Mouse (Mus musculus): Measurements from ENCODE around the gene Dusp27. TPM values are rescaled to one million over a fixed set of nuclear protein-coding genes. Genes with fewer than 3 reads are reported as not detected.

The Dusp27 gene
- total RNA-seq, 2 experiments from 2014 or later = 70.6 to 92.3 TPM

- DNase-seq = no peak
- intact Hi-C loops (cut with DNase I) = no loop called here
Observed at GRCm38 (mm10) chr1:166115719-166116118, 12.0 kb downstream of the Dusp27 start.

DNA sequence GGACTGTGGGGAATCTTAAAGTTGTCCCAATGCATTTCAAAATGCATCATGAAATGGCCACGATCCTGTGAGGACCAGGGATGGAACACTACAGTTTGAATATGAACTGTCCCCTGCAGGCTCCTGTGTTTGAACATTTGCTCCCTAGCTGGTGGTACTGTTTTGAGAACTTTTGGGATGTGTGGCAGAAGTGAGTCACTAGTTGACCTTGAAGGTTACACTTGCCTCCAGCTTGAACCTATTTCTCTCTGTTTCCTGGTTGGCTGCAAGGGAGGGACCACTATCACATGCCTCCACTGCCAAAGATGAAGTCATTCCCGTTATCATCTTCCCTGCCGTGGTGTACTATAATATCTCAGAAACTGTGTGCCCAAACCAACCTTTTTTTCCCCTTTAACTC lies 12.7 kb downstream of the Dusp27 start:
- intact Hi-C loops (cut with DNase I) = no loop called here
- DNase-seq = no peak

GRCm38 (mm10) chr1:166105464-166105863 lies 22.3 kb downstream of the Dusp27 start:
- intact Hi-C loops (cut with DNase I) = no loop called here
- DNase-seq = no peak

DNA sequence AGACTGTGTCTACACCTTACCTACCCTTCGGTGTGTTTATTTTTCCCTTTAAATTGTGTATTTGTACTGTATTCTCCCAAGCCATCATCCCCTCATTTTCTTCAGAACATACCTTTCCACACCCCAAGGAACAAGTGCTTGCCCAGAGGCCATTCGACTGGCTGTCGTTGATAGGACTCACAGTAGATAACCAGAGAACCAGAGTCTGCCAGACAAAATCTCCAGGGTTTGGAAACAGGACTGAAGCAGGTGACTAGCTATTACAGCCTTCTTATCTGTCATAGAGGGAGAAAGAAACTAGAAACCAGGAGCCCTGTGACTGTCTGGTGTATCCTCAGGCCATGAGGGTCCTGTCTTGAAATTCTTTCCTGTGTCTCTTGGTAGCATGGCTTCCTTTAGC lies 22.9 kb downstream of the Dusp27 start:
- intact Hi-C loops (cut with DNase I) = no loop called here
- DNase-seq = no peak

DNA sequence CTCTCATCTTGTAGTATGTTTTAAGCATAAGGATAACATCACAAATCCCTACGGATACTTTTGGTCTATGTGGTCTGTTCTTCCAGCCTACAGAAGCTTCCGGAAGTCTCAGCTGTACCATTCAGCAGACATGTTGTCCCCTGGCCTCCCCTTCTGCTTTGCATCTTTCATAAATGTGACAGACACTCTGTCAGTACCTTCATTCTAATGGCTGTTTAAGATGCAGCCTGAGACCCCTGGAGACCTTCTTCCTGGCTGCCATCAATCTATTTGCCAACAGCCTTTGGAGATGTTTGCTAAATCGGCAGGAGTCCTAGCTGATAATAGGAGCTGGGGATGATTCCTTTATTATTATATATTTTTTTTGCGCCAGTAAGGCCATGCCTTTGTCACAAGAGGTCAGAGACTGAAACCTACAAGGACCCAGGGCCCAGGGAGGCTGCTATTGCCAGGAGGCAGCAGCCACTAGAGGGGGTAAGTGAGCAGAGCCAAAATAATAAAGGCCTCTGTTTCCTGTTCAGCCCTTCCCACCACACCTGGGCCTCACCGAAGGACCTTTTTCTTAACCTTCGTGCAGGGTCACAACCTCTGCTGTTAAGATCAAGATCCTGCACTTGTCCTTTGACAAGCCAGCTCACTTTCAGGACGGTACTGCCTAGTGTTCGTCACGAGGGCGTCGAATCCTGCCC lies 24.7 kb downstream of the Dusp27 start:
- no peak for DNase-seq
- intact Hi-C loops (cut with DNase I) = loop anchor here (2.0 kb wide), 1 partner anchor 52 kb away; no protein-coding TSS in a partner anchor

DNA sequence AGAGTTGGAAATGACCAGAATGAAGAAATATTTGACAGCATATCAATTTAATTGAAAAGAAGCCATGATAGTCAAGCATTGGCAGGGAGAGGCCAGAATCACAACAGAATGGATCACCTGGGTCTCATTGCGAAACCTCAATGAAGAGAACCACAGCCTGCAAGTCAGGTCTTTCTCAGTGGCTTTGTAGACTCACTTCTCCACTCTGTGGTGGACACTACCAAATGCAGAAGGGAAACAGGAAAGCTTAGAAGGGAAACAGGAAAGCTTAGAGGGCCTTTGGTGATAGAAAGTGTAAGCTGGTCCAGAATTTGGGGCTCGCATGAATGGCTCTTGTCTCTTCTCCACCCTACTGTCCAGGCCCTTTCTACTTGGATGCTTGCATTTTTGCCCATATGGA lies 29.6 kb downstream of the Dusp27 start:
- intact Hi-C loops (cut with DNase I) = no loop called here
- no peak for DNase-seq

- no peak for DNase-seq
- intact Hi-C loops (cut with DNase I) = loop anchor here (5.0 kb wide), 1 partner anchor 37 kb away; no protein-coding TSS in a partner anchor
Observed at GRCm38 (mm10) chr1:166094462-166094861, 33.3 kb downstream of the Dusp27 start.

DNA sequence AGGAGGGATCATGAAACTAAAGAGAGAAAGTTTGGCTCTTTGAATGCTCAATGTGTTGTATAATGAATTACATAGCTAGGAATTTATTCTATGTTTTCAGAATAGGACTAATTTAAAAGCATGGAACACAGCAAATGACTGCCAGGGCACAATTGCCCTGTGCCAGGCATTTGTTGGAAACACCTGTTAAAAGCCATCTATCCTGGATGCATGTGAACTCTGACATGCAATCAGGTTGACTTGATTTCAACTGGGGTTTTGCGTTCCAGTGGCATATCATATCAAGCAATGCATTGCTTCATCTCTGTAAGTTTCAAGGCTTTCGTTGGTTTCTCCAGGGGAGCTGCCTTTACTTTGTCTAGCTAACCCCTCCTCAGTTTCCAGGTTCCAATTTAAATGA lies 37.4 kb downstream of the Dusp27 start:
- intact Hi-C loops (cut with DNase I) = loop anchor here (5.0 kb wide), 1 partner anchor 33 kb away; no protein-coding TSS in a partner anchor
- no peak for DNase-seq

DNA sequence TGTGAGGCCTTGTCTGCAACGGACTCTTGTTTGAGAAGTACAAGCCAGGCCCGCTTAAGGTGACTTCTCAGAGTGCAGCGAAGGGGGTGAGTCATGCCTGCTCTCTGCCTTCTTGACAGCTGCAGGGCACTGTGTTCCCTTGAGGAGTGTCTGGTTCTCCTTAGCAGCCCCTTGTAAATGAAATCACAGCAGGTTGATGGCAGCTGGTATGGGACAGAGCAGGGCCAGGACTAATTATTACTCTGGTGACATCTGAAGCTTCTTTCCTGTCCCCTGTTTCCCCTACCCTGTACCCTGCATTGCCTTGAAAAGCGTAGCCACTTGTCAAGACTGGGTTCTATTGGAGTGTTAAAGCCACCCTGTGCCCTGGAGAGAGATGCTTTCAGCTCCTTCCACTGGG lies 38.0 kb downstream of the Dusp27 start:
- intact Hi-C loops (cut with DNase I) = loop anchor here (5.0 kb wide), 1 partner anchor 32 kb away; no protein-coding TSS in a partner anchor
- DNase-seq = no peak

- intact Hi-C loops (cut with DNase I) = no loop called here
Observed at GRCm38 (mm10) chr1:166089337-166089736, 38.4 kb downstream of the Dusp27 start.

GRCm38 (mm10) chr1:166088446-166089170 lies 39.1 kb downstream of the Dusp27 start:
- intact Hi-C loops (cut with DNase I) = no loop called here

More at GRCm38 (mm10) chr1:166089337-166089736, 38.4 kb downstream of the Dusp27 start:
- no peak for DNase-seq

DNA sequence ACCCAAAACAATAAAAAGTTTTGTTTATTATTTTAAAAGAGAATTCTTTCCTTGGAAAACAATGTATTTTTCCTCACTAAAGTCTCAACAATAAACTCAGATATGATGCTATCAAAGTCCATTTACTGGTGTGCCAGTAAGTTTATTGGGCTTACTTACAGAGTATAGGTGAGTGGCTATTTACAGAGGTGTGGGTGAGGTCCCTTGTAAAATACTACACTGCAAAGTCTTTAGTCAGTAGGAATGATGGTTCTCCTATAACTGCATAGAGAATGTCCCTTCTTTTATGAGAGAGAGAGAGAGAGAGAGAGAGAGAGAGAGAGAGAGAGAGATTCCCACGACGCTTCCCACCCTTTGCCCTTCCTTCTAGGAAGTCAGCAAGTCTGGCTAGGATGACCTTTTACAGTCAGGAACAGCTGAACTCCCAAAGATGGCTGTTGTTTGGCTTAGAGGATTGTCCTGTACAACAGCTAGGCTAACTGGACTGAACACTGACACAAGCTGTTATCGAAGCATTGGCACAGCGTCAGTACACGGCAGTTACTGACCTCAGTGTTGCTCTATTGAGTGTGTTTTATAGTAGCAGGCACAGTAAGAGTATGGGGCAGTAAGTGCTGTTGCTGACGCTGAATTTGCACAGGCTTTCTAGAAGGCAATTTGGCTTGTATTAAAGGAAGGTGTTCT lies 50.5 kb downstream of the Dusp27 start:
- no peak for DNase-seq
- intact Hi-C loops (cut with DNase I) = no loop called here

More at GRCm38 (mm10) chr1:166088446-166089170, 39.1 kb downstream of the Dusp27 start:
- DNase-seq = no peak

- no peak for DNase-seq
- intact Hi-C loops (cut with DNase I) = no loop called here
Observed at GRCm38 (mm10) chr1:166067856-166068440, 59.8 kb downstream of the Dusp27 start.

- intact Hi-C loops (cut with DNase I) = no loop called here
Observed at GRCm38 (mm10) chr1:166063870-166064269, 63.9 kb downstream of the Dusp27 start.

DNA sequence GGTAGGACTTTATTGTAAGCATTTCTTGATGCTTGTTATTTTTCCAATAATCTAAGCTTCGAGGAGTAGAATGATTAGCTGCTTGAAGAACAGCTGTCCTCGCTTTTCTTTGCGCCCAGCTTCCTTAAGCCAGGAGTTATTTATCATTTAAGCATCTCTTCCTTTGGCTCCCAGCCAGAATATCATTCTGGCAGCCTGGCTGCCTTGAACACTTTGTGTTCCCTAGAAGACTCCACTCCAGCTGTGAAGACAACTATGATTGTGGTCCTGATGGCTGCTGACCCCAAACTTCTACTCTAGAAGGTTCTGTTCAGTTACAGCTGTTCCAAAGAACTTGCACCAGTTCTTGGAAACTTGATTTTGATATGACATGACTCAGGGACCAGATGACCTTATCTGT lies 66.2 kb downstream of the Dusp27 start:
- DNase-seq = no peak
- intact Hi-C loops (cut with DNase I) = no loop called here

More at GRCm38 (mm10) chr1:166063870-166064269, 63.9 kb downstream of the Dusp27 start:
- DNase-seq = no peak

GRCm38 (mm10) chr1:166060406-166060805 lies 67.3 kb downstream of the Dusp27 start:
- intact Hi-C loops (cut with DNase I) = no loop called here

DNA sequence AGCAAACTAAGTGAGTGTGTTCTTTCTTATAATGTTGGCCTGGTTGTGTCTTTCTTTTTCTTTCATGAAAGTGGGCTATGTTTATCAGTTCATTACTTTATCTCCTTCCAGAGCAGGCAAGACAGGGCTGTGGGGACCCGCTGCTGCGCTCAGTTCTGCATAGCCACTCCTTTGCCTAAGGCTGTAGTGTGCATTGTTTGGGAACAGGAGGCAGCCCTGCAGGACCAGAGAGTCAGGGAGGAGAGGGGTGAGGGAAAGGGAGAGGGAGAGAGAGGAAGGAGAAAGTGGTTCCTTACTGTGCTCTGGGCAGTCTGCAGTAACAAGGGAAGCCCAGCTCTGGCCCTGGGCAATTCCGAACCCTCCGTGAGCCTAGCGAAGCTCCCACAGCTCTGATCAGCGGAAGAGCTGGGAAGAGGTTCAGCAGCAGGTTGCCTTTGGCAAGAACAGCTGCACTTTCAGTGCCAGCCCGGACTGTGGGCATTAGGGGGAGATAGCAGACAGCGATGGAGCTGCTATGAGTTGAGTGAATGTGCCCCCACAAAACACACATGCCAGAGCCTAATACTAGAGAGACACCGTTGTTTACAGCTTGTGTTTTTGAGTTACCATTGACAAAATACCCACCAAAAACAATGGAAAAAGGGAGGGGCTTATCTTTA lies 71.5 kb downstream of the Dusp27 start:
- intact Hi-C loops (cut with DNase I) = loop anchor here (5.0 kb wide), 1 partner anchor 36 kb away; no protein-coding TSS in a partner anchor
- no peak for DNase-seq

More at GRCm38 (mm10) chr1:166060406-166060805, 67.3 kb downstream of the Dusp27 start:
- no peak for DNase-seq

GRCm38 (mm10) chr1:166053285-166053955 lies 74.3 kb downstream of the Dusp27 start:
- intact Hi-C loops (cut with DNase I) = no loop called here
- no peak for DNase-seq

- intact Hi-C loops (cut with DNase I) = no loop called here
- no peak for DNase-seq
Observed at GRCm38 (mm10) chr1:166049046-166049827, 78.5 kb downstream of the Dusp27 start.

All from gastrocnemius, postnatal 36 days (tissue).